Mouse (Mus musculus) CH12.LX (cell line): Measurements from ENCODE around the gene Gkap1. TPM values are rescaled to one million over a fixed set of nuclear protein-coding genes. Genes with fewer than 3 reads are reported as not detected.

Source experiments
- DNase-seq: peaks from one replicate; pipeline ENCODE4 v3.0.0-alpha.2; 2013; ENCODE audit errors: extremely low read depth
- H3K27ac ChIP-seq: 2 replicates; pipeline ENCODE4 v1.5.1; 2012; ENCODE audit warnings: low read depth, mild to moderate bottlenecking, control low read depth, moderate library complexity; ENCODE audit not compliant: insufficient read depth
- H3K27me3 ChIP-seq: replicated peaks from 2 replicates; pipeline ENCODE3; 2012; ENCODE audit warnings: inconsistent platforms
- H3K36me3 ChIP-seq, 2 experiments: replicated peaks in 1 of 2; 2 replicates each; pipeline versions ENCODE3 to v1.6.1; 2012; ENCODE audit warnings: inconsistent platforms in 1 of 2, low read length in 1 of 2, mild to moderate bottlenecking in 1 of 2, mixed read lengths in 1 of 2, moderate library complexity in 1 of 2; ENCODE audit not compliant: control insufficient read depth in 1 of 2, insufficient read depth in 1 of 2
- H3K4me1 ChIP-seq, 2 experiments: 2 replicates each; pipeline ENCODE4 v1.6.1; 2012; ENCODE audit warnings: inconsistent platforms in 1 of 2, moderate library complexity in 1 of 2; ENCODE audit not compliant: insufficient read depth in 2 of 2, control insufficient read depth in 1 of 2
- H3K4me2 ChIP-seq: 2 replicates; pipeline ENCODE4 v1.6.1; 2012; ENCODE audit warnings: low read depth, mild to moderate bottlenecking, control low read depth; ENCODE audit not compliant: poor library complexity, insufficient read depth, severe bottlenecking
- H3K4me3 ChIP-seq, 3 experiments: fragments of 150-350 bp in 1 of 3; sonication (generic) in 1 of 3; replicated peaks in 1 of 3; 2 replicates each; pipeline versions ENCODE3 to v1.5.1; 2011 to 2012; ENCODE audit warnings: low read depth in 2 of 3, low read length in 2 of 3, mild to moderate bottlenecking in 2 of 3, moderate library complexity in 2 of 3, control low read depth in 1 of 3, improper control_type of control experiment in 1 of 3, inconsistent platforms in 1 of 3, mixed read lengths in 1 of 3; ENCODE audit not compliant: poor library complexity in 1 of 3
- H3K79me2 ChIP-seq: replicated peaks from 2 replicates; pipeline ENCODE4 v1.6.1; 2012; ENCODE audit warnings: mild to moderate bottlenecking, moderate library complexity; ENCODE audit not compliant: control insufficient read depth, poor library complexity, insufficient read depth, severe bottlenecking; ENCODE audit errors: extremely low read depth
- H3K9ac ChIP-seq: 2 replicates; pipeline ENCODE4 v1.6.1; 2012; ENCODE audit warnings: low read depth, mild to moderate bottlenecking, control low read depth, moderate library complexity; ENCODE audit not compliant: insufficient read depth
- H3K9me3 ChIP-seq: replicated peaks from 2 replicates; pipeline ENCODE3; 2012; ENCODE audit warnings: low read length, inconsistent platforms, mixed read lengths
- BHLHE40 ChIP-seq: IDR thresholded peaks from 2 replicates; pipeline ENCODE4 v1.6.1; 2011; ENCODE audit warnings: mild to moderate bottlenecking, low read depth, low read length, improper control_type of control experiment
- CHD1 ChIP-seq: IDR thresholded peaks from 2 replicates; pipeline ENCODE4 v1.6.1; 2012; ENCODE audit warnings: low read depth, low read length, improper control_type of control experiment, inconsistent platforms
- ETS1 ChIP-seq: conservative IDR thresholded peaks from 2 replicates; pipeline ENCODE4 v1.6.1; 2012; ENCODE audit warnings: low read depth, mild to moderate bottlenecking, inconsistent platforms, low read length, improper control_type of control experiment, moderate library complexity
- GABPA ChIP-seq: IDR thresholded peaks from 2 replicates; pipeline ENCODE4 v1.6.1; 2012; ENCODE audit warnings: low read depth, low read length, improper control_type of control experiment, inconsistent platforms; ENCODE audit not compliant: insufficient replicate concordance
- HCFC1 ChIP-seq: IDR thresholded peaks from 2 replicates; pipeline ENCODE4 v1.6.1; 2012; ENCODE audit warnings: low read depth, mild to moderate bottlenecking, inconsistent platforms, low read length, improper control_type of control experiment
- JUN ChIP-seq: IDR thresholded peaks from 2 replicates; pipeline ENCODE4 v1.6.1; 2011; ENCODE audit warnings: low read depth, mild to moderate bottlenecking, low read length, improper control_type of control experiment, moderate library complexity; ENCODE audit not compliant: insufficient read depth
- MAZ ChIP-seq: IDR thresholded peaks from 2 replicates; pipeline ENCODE4 v1.6.1; 2012; ENCODE audit warnings: low read depth, mild to moderate bottlenecking, inconsistent platforms, low read length, improper control_type of control experiment, moderate library complexity
- MEF2A ChIP-seq: IDR thresholded peaks from 2 replicates; pipeline ENCODE4 v1.6.1; 2014; ENCODE audit warnings: low read depth, mild to moderate bottlenecking, inconsistent platforms, low read length, improper control_type of control experiment, borderline replicate concordance
- MYC ChIP-seq: IDR thresholded peaks from 2 replicates; pipeline ENCODE4 v1.6.1; 2011; ENCODE audit warnings: low read depth, mild to moderate bottlenecking, improper control_type of control experiment, low read length
- POLR2A ChIP-seq: IDR thresholded peaks from 2 replicates; pipeline ENCODE4 v1.6.1; 2011; ENCODE audit warnings: low read depth, mild to moderate bottlenecking, improper control_type of control experiment, low read length
- POLR2AphosphoS2 ChIP-seq: IDR thresholded peaks from 2 replicates; pipeline ENCODE4 v1.6.1; 2011; ENCODE audit warnings: low read depth, low read length, improper control_type of control experiment
- RAD21 ChIP-seq: IDR thresholded peaks from 2 replicates; pipeline ENCODE4 v1.6.1; 2011; ENCODE audit warnings: low read depth, mild to moderate bottlenecking, low read length, improper control_type of control experiment, moderate library complexity
- SIN3A ChIP-seq: IDR thresholded peaks from 2 replicates; pipeline ENCODE4 v1.6.1; 2012; ENCODE audit warnings: low read length, improper control_type of control experiment, inconsistent platforms
- TCF12 ChIP-seq: IDR thresholded peaks from 2 replicates; pipeline ENCODE4 v1.6.1; 2014; ENCODE audit warnings: low read depth, mild to moderate bottlenecking, inconsistent platforms, low read length, improper control_type of control experiment
- ZKSCAN1 ChIP-seq: IDR thresholded peaks from 2 replicates; pipeline ENCODE4 v1.6.1; 2012; ENCODE audit warnings: low read depth, inconsistent platforms, low read length, improper control_type of control experiment, borderline replicate concordance
- ZNF384 ChIP-seq: IDR thresholded peaks from 2 replicates; pipeline ENCODE4 v1.6.1; 2012; ENCODE audit warnings: low read depth, low read length, improper control_type of control experiment, inconsistent platforms
- dilution Hi-C: fragments of 300-500 bp; cut with MboI; formaldehyde crosslinking; loops from 2 replicates; pipeline ENCODE4 v1.14.3; 2020; ENCODE audit warnings: low sequenced_read_pairs; ENCODE audit not compliant: extremely low pct_unique_long_range_greater_than_20kb, extremely low pct_ligation_motif_present
- in situ Hi-C: fragments of 300-500 bp; cut with MboI; formaldehyde crosslinking; loops from 3 replicates; pipeline ENCODE4 v1.14.3; 2019; ENCODE audit warnings: low sequenced_read_pairs, low pct_ligation_motif_present, low pct_unique_long_range_greater_than_20kb, mixed read lengths
- polyA plus RNA-seq: library from polyadenylated mRNA; unstranded; fragments of >175 nt; gene quantifications from 2 replicates; pipeline ENCODE4 v1.2.1, GENCODE M21; 2012; ENCODE audit warnings: low read depth; ENCODE audit not compliant: insufficient read length
- total RNA-seq, 2 experiments: library from RNA; depleted of rRNA; stranded (reverse); fragments of 300-350 nt in 1 of 2; fragments of >200 nt in 1 of 2; gene quantifications; 2 replicates each; pipeline ENCODE4 v1.2.3; 2012 to 2014

Gene Gkap1
- total and polyA plus RNA-seq, 3 experiments, result 0.82 to 2.0 (median 1.3) TPM

DNA sequence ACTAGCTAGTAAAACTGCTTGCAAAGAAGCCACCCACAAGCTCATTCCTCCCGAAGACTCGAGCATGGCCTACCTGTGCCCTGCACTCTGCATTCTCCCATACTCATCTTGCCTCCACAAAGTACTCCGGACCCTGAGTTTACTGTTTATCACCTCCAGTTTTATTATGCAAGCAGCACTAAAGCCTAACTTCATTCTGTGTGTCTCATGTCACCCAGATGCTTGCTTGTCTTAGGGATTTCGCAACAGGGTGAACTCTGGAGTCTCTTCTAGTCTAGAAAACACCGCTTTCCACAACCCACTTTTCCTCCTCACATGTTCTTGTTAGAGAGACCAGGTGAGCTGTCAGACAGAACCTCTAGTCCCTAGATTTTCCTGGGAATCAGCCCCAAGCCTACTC lies 26.5 kb downstream of the Gkap1 start:
- Histone ChIP-seq H3K4me3 (no peak overlapping the region), H3K9ac (no peak overlapping the region), H3K79me2 (no peaks in the 10 kb centered on the region), H3K27me3 (no peaks in the 10 kb centered on the region), H3K9me3 (no peaks in the 10 kb centered on the region), H3K36me3 (no peaks in the 10 kb centered on the region), H3K4me1 (no peaks in the 10 kb centered on the region; a peak in 1 of 4 replicates), H3K27ac (no peak overlapping the region), H3K4me2 (no peak overlapping the region)
- in situ Hi-C loops, result loop anchor here (25.0 kb wide), 1 partner anchor 138 kb away; the partner anchor contains the start of gene 2210016F16Rik
- no peak for DNase-seq
- TF ChIP-seq POLR2AphosphoS2 (no peak), GABPA (no peak), MAZ (no peak), HCFC1 (no peak), JUN (no peak), ZNF384 (no peak), TCF12 (no peak), BHLHE40 (no peak), ZKSCAN1 (no peak), SIN3A (no peak), MEF2A (no peak), ETS1 (no peak), MYC (no peak), CHD1 (no peak), RAD21 (no peak)
- dilution Hi-C loops, result no loop called here

- dilution Hi-C loops, result no loop called here
- H3K4me3 ChIP-seq, result no peak overlapping the region
- H3K27ac ChIP-seq, result no peak overlapping the region
- in situ Hi-C loops, result loop anchor here (25.0 kb wide), 1 partner anchor 151 kb away; the partner anchor contains the start of gene 2210016F16Rik
- peak; percentile 54 for DNase-seq
- H3K9ac ChIP-seq, result no peak overlapping the region
- no peaks in the 10 kb centered on the region for H3K27me3 ChIP-seq
- no peaks in the 10 kb centered on the region for H3K79me2 ChIP-seq
- no peaks in the 10 kb centered on the region for H3K36me3 ChIP-seq
- TF ChIP-seq POLR2A (no peak), BHLHE40 (0 out of 2 replicates have a peak, but pooled peaks have one; percentile 20)
- no peaks in the 10 kb centered on the region for H3K9me3 ChIP-seq
- peaks cover 5 to 17% of the 10 kb centered on the region in 2 experiments for H3K4me1 ChIP-seq
- peak overlapping the region; percentile 65; the same call in 1 of the 2 replicates for H3K4me2 ChIP-seq
These were observed 39.0 kb downstream of the Gkap1 start for GRCm38 (mm10) chr13:58236536-58236935.
